In the genomic region with DNA sequence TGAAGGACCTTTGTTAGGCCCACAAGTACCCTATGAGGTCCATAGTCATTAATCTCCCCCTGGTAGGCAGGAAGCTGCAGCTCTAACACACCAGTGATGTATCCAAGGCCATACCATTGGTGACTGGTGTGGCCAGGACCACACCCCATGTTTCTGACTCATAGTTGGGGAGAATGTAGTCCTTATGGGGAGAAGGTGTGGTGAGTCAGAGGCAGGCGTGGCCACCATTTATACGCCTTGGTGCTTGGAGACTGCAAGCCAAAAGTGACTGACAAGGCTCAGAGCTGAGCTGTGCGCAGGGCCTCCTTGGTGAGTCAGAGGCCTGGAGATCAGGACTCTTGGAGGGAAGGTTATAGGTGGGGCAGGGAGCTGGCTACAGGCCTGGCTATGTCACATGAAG, we compare ENCODE assay signal across 15 mouse cellular contexts. TPM values are rescaled to one million over a fixed set of nuclear protein-coding genes. Genes with fewer than 3 reads are reported as not detected.
DNase-seq lines count a peak whose midpoint lies in the region; TF ChIP-seq lines count a peak whose summit lies in the region.
"Had no signal": no experiment of that assay in that cellular context is flagged by ENCODE, and none has a peak within 500 bp of the region (broad histone marks: within the 10 kb centered on the region; RNA-seq: fewer than 3 reads in every experiment).

No protein-coding gene starts in this region.

- TF ChIP-seq CTCF in heart, adult 2 months (IDR thresholded peaks at IDR 0.05) = no peak

- no peak for TF ChIP-seq EP300 in heart, adult 2 months (IDR thresholded peaks at IDR 0.05; ENCODE audit: insufficient read depth, low read depth, low read length)

- WGBS in heart, adult 2 months = 80% methylated on average over 3 of the region's 3 CpGs

- no peak overlapping the region for H3K4me3 ChIP-seq in heart, adult 2 months
- H3K4me3 ChIP-seq: embryonic facial prominence, embryonic 13.5 days; lung, embryonic 15.5 days; midbrain, embryonic 12.5 days had no signal

- DNase-seq in urinary bladder, postnatal 14 days (ENCODE audit: low spot score) = peak; percentile 60
- no peak for DNase-seq in urinary bladder, postnatal 4 days (ENCODE audit: low spot score in 2 of 2)
- DNase-seq in ZHBTc4 (ENCODE audit: low read depth, low spot score) = peak; percentile 39
- DNase-seq in induced T-regulatory cell, adult 2 months (ENCODE audit: low read depth) = peak; percentile 28
- DNase-seq in cerebellum, adult 11 months = no peak
- DNase-seq in gastrocnemius, postnatal 25 days = no peak
- DNase-seq in heart, adult 2 months = no peak
- DNase-seq: cerebellum, postnatal 14 days; heart, postnatal 4 days; kidney, adult 8-10 months; thymus, postnatal 25 days had no signal

- H3K36me3 ChIP-seq in heart, adult 2 months (ENCODE audit: control insufficient read depth, insufficient read depth, low read length) = no peaks in the 10 kb centered on the region
- H3K36me3 ChIP-seq: embryonic facial prominence, embryonic 13.5 days; lung, embryonic 15.5 days; midbrain, embryonic 12.5 days had no signal

- TF ChIP-seq POLR2A in heart, adult 2 months (IDR thresholded peaks at IDR 0.05; ENCODE audit: insufficient read depth, low read depth, low read length) = no peak

- H3K27ac ChIP-seq in heart, adult 2 months = no peak overlapping the region
- H3K27ac ChIP-seq: embryonic facial prominence, embryonic 13.5 days; lung, embryonic 15.5 days; midbrain, embryonic 12.5 days had no signal

- intact Hi-C loops in heart, adult 2 months (cut with DNase I) = no loop called here

- no peak overlapping the region for H3K9ac ChIP-seq in heart, adult 2 months (ENCODE audit: low read depth, low read length)
- H3K9ac ChIP-seq: embryonic facial prominence, embryonic 13.5 days; lung, embryonic 15.5 days; midbrain, embryonic 12.5 days had no signal

- H3K27me3 ChIP-seq in heart, adult 2 months (ENCODE audit: control insufficient read depth, insufficient read depth, low read length) = no peaks in the 10 kb centered on the region
- H3K27me3 ChIP-seq: embryonic facial prominence, embryonic 13.5 days; lung, embryonic 15.5 days; midbrain, embryonic 12.5 days had no signal

- no peaks in the 10 kb centered on the region for H3K4me1 ChIP-seq in heart, adult 2 months (ENCODE audit: control insufficient read depth, insufficient read depth, low read length)
- H3K4me1 ChIP-seq: embryonic facial prominence, embryonic 13.5 days; lung, embryonic 15.5 days; midbrain, embryonic 12.5 days had no signal

- H3K79me2 ChIP-seq in heart, adult 2 months (replicated peaks; ENCODE audit: control insufficient read depth, insufficient read depth, low read length) = no peaks in the 10 kb centered on the region

RNA-seq across cellular contexts. Expression of a gene that starts 22.7 kb away (rescaled TPM):
- under 1 TPM; 0.28 to 0.35 TPM for total RNA-seq in gastrocnemius, postnatal 25 days (2021)
- under 1 TPM; 0.23 to 0.32 TPM for total RNA-seq in heart, adult 2 months (2021)
- polyA plus RNA-seq in heart, adult 2 months (2012; rRNA removed) = 0.53 and 0.70 TPM in 2 replicates

RNA-seq across cellular contexts. Expression of a gene that starts 41.3 kb away (rescaled TPM):
- 10 to 100 TPM; 15.8 to 18.7 TPM for total RNA-seq in gastrocnemius, postnatal 25 days (2021)
- total RNA-seq in heart, adult 2 months (2021) = not detected
- polyA plus RNA-seq in heart, adult 2 months (2012; rRNA removed) = 0.27 TPM in 1 of 2 replicates, not detected in the other
- total RNA-seq: heart, postnatal 4 days had no signal
- polyA plus RNA-seq: embryonic facial prominence, embryonic 13.5 days; midbrain, embryonic 12.5 days; neural tube, embryonic 11.5 days had no signal

Comparison
In these comparisons a context has a peak if more than half of its experiments do, and no peak if none do; other contexts are left out.
1. DNase-seq: peak in urinary bladder, postnatal 14 days (single experiment), ZHBTc4 (single experiment) and induced T-regulatory cell, adult 2 months (single experiment); none in urinary bladder, postnatal 4 days (0 of 2), cerebellum, adult 11 months (single experiment), gastrocnemius, postnatal 25 days (single experiment) and heart, adult 2 months (0 of 2).
2. RNA of a gene that starts 41.3 kb away (total RNA-seq): 15.8 to 18.7 TPM in gastrocnemius, postnatal 25 days; not detected in heart, adult 2 months; every median in the first group is over 10 times any median in the second.